Mouse (Mus musculus) embryonic facial prominence, embryonic 12.5 days (tissue): ENCODE results near the gene Pwp2. TPM values are rescaled to one million over a fixed set of nuclear protein-coding genes. Genes with fewer than 3 reads are reported as not detected.

Experiments used
- ATAC-seq: fragments of 200-750 bp; cut with Nextera tagmentation; 2 replicates; pipeline ENCODE4 v1.8.0; 2017; ENCODE audit not compliant: insufficient number of reproducible peaks, insufficient read depth, low FRiP score, low TSS enrichment
- H3K27ac ChIP-seq: fragments of 300-500 bp; sonication (generic); 2 replicates; pipeline ENCODE4 v1.5.1; 2016; ENCODE audit warnings: mild to moderate bottlenecking
- H3K27me3 ChIP-seq: fragments of 300-500 bp; sonication (generic); 2 replicates; pipeline ENCODE4 v1.6.1; 2016; ENCODE audit warnings: mild to moderate bottlenecking, moderate library complexity
- H3K36me3 ChIP-seq: fragments of 300-500 bp; sonication (generic); 2 replicates; pipeline ENCODE4 v1.6.1; 2016; ENCODE audit warnings: mild to moderate bottlenecking
- H3K4me1 ChIP-seq: fragments of 300-500 bp; sonication (generic); 2 replicates; pipeline ENCODE4 v1.6.1; 2016
- H3K4me2 ChIP-seq: fragments of 300-500 bp; sonication (generic); replicated peaks from 2 replicates; pipeline ENCODE4 v1.6.1; 2016; ENCODE audit warnings: mild to moderate bottlenecking, moderate library complexity
- H3K4me3 ChIP-seq: fragments of 300-500 bp; sonication (generic); 2 replicates; pipeline ENCODE4 v1.5.1; 2016; ENCODE audit warnings: mild to moderate bottlenecking
- H3K9ac ChIP-seq: fragments of 300-500 bp; sonication (generic); 2 replicates; pipeline ENCODE4 v1.6.1; 2016; ENCODE audit warnings: mild to moderate bottlenecking, moderate library complexity
- H3K9me3 ChIP-seq: fragments of 300-500 bp; sonication (generic); 2 replicates; pipeline ENCODE4 v1.6.1; 2016; ENCODE audit warnings: mild to moderate bottlenecking, moderate library complexity
- WGBS: fragments of 180-500 bp; shearing (Covaris S2); methylation state at CpG from one replicate; pipeline ENCODE4 v1.1.7; 2016; 5-methylcytosine and 5-hydroxymethylcytosine counted together
- polyA plus RNA-seq: library from polyadenylated mRNA; unstranded; fragments of >200 nt; fragmentation: Nextera tagmentation; extraction: Ambion mirVana; gene quantifications from 2 replicates; pipeline ENCODE4 v1.2.1, GENCODE M21; 2016

Gene Pwp2
- polyA plus RNA-seq: 24.2 and 27.0 TPM in 2 replicates

DNA sequence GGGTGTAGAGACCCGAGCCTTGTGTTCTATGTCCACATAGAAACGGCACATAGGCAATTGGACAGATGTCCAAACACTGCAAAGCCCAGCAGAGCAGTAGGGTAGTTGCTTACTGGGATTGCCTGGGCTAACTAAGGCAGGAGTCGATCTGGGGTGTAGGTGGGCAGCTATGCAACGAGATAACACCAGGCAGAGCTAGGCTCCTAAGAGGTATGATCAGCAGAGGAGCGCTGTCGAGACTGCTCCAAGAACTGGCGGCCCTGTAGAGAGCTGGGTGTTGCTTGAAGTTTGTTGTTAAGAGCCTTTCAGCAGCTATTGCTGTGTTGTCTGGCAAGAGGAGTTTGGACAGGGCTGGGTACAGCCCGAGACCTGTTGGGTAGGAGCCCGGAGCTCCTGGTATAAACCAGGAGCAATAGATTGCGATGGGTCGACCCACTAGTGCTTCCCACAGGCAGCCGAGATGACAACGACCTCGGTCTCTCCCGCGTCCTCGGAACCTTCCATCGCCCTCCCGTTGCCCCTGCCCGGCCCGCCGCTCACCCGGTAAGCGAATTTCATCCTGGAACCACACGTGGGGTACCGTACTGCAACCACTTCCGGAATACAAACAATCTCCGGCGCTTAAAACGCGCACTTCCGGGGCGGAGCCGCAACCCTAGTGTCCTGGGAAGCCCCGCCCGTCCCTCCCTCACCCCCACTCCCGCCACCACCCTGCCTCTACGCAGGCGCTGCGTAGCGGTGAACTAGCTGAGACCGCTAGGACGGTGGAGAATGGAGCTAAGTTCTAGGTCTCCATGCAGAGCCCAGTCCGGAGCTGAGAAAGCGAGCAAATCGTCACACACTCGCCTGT lies at the start of gene Pwp2:
TSS of gene Pwp2 (minus strand) at position 619 of the 850 bp plus-strand sequence.
- Histone ChIP-seq H3K27ac (peak within 1 kb of the TSS; percentile 73), H3K9ac (peak within 1 kb of the TSS; percentile 56), H3K36me3 (peaks cover 62% of the 10 kb centered on the region), H3K4me3 (peak within 1 kb of the TSS; percentile 76), H3K4me1 (peaks cover 8% of the 10 kb centered on the region), H3K9me3 (no peaks in the 10 kb centered on the region), H3K27me3 (no peaks in the 10 kb centered on the region), H3K4me2 (peak within 1 kb of the TSS; percentile 93)
- peak; percentile 93 for ATAC-seq
- 2% methylated on average over 47 of the region's 47 CpGs for WGBS

- Histone ChIP-seq H3K4me2 (no peak overlapping the region), H3K4me3 (no peak overlapping the region), H3K9me3 (no peaks in the 10 kb centered on the region), H3K9ac (no peak overlapping the region), H3K36me3 (no peaks in the 10 kb centered on the region), H3K4me1 (no peaks in the 10 kb centered on the region), H3K27ac (no peak overlapping the region), H3K27me3 (no peaks in the 10 kb centered on the region)
- ATAC-seq: no peak
- WGBS: 92% methylated on average over 6 of the region's 6 CpGs
Observed at GRCm38 (mm10) chr10:78233756-78234155, 48.8 kb upstream of the Pwp2 start.

GRCm38 (mm10) chr10:78233161-78233560 lies 48.2 kb upstream of the Pwp2 start:
- H3K27me3 ChIP-seq: no peaks in the 10 kb centered on the region
- 89% methylated on average over 5 of the region's 5 CpGs for WGBS
- ATAC-seq: no peak
- no peak overlapping the region for H3K4me3 ChIP-seq
- H3K4me2 ChIP-seq: no peak overlapping the region
- no peaks in the 10 kb centered on the region for H3K9me3 ChIP-seq
- H3K9ac ChIP-seq: no peak overlapping the region
- peaks cover 6% of the 10 kb centered on the region; the same call in 1 of the 2 replicates for H3K36me3 ChIP-seq
- no peak overlapping the region for H3K27ac ChIP-seq
- H3K4me1 ChIP-seq: no peaks in the 10 kb centered on the region

GRCm38 (mm10) chr10:78232301-78232980 lies 47.5 kb upstream of the Pwp2 start:
- H3K4me2 ChIP-seq: no peak overlapping the region
- peaks cover 10% of the 10 kb centered on the region; the same call in 1 of the 2 replicates for H3K36me3 ChIP-seq
- H3K9me3 ChIP-seq: no peaks in the 10 kb centered on the region
- 81% methylated on average over 4 of the region's 4 CpGs for WGBS
- no peaks in the 10 kb centered on the region for H3K27me3 ChIP-seq
- H3K27ac ChIP-seq: no peak overlapping the region
- no peak for ATAC-seq
- no peak overlapping the region for H3K4me3 ChIP-seq
- no peak overlapping the region for H3K9ac ChIP-seq
- H3K4me1 ChIP-seq: no peaks in the 10 kb centered on the region

GRCm38 (mm10) chr10:78228560-78228928 lies 43.6 kb upstream of the Pwp2 start:
- H3K27me3 ChIP-seq: no peaks in the 10 kb centered on the region
- H3K4me2 ChIP-seq: no peak overlapping the region
- no peak overlapping the region for H3K9ac ChIP-seq
- H3K27ac ChIP-seq: no peak overlapping the region
- no peaks in the 10 kb centered on the region for H3K4me1 ChIP-seq
- no peak overlapping the region for H3K4me3 ChIP-seq
- no peaks in the 10 kb centered on the region for H3K9me3 ChIP-seq
- no peak for ATAC-seq
- 91% methylated on average over 5 of the region's 5 CpGs for WGBS
- peaks cover 21% of the 10 kb centered on the region; the same call in 1 of the 2 replicates for H3K36me3 ChIP-seq

GRCm38 (mm10) chr10:78227875-78228559 lies 43.1 kb upstream of the Pwp2 start:
- no peak overlapping the region for H3K4me3 ChIP-seq
- ATAC-seq: no peak
- H3K27ac ChIP-seq: no peak overlapping the region
- H3K27me3 ChIP-seq: no peaks in the 10 kb centered on the region
- H3K36me3 ChIP-seq: peaks cover 21% of the 10 kb centered on the region; the same call in 1 of the 2 replicates
- 85% methylated on average over 8 of the region's 8 CpGs for WGBS
- H3K9ac ChIP-seq: no peak overlapping the region
- no peak overlapping the region for H3K4me2 ChIP-seq
- H3K9me3 ChIP-seq: no peaks in the 10 kb centered on the region
- no peaks in the 10 kb centered on the region for H3K4me1 ChIP-seq

GRCm38 (mm10) chr10:78224136-78224535 lies 39.2 kb upstream of the Pwp2 start:
- no peaks in the 10 kb centered on the region for H3K9me3 ChIP-seq
- H3K4me3 ChIP-seq: no peak overlapping the region
- no peak overlapping the region for H3K4me2 ChIP-seq
- no peaks in the 10 kb centered on the region for H3K27me3 ChIP-seq
- no peak overlapping the region for H3K9ac ChIP-seq
- no peak for ATAC-seq
- WGBS: 88% methylated on average over 6 of the region's 6 CpGs
- peaks cover 48% of the 10 kb centered on the region for H3K36me3 ChIP-seq
- no peak overlapping the region for H3K27ac ChIP-seq
- no peaks in the 10 kb centered on the region for H3K4me1 ChIP-seq

DNA sequence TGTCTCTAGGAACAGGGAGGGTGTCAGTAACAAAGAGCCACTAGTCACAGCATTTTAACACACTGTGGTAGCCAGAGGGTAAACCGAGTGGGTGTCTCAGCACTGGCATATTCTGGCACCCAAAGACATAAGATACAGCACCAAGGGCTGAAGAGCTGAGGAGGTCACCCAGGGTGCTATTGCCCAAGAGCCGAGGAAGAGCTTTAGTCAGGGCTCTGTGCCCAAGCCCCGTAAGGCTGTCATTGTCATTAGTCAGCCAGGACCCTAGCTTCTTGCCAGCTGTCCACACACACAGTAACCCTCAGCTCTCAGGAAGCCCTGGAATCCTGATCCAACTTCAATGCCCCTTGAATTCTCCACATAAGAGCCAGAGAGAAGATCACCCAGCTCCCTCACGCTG lies 38.0 kb upstream of the Pwp2 start:
- no peaks in the 10 kb centered on the region for H3K4me1 ChIP-seq
- H3K27me3 ChIP-seq: no peaks in the 10 kb centered on the region
- no peak overlapping the region for H3K4me2 ChIP-seq
- WGBS: 79% methylated on average over 4 of the region's 4 CpGs
- H3K9ac ChIP-seq: no peak overlapping the region
- ATAC-seq: no peak
- no peak overlapping the region for H3K4me3 ChIP-seq
- H3K27ac ChIP-seq: no peak overlapping the region
- no peaks in the 10 kb centered on the region for H3K9me3 ChIP-seq
- H3K36me3 ChIP-seq: peaks cover 52% of the 10 kb centered on the region

DNA sequence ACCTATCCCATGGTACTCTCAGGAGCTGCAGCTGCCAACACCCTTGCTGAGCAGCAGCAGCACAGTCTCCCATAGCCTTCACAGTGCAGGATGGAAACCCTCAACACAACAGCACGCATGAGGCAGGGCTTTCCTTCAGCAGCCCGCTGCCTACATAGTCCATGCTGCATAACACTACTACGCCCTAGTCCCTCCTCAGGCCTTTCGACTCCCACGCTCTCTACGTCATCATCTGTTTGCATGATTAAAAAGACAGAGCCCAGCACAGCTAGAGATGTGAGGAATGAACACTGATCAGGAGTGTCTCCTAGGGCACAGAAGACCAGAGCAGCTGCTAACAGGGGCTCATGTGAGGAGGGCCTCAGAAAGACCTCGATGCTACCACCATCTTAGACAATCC lies 36.4 kb upstream of the Pwp2 start:
- no peak overlapping the region for H3K9ac ChIP-seq
- H3K4me3 ChIP-seq: no peak overlapping the region
- H3K36me3 ChIP-seq: peaks cover 59% of the 10 kb centered on the region

GRCm38 (mm10) chr10:78219528-78219927 lies 34.6 kb upstream of the Pwp2 start:
- WGBS: 87% methylated on average over 1 of the region's 1 CpGs
- H3K9ac ChIP-seq: no peak overlapping the region
- no peak overlapping the region for H3K4me2 ChIP-seq
- H3K27ac ChIP-seq: no peak overlapping the region
- no peaks in the 10 kb centered on the region for H3K27me3 ChIP-seq
- no peaks in the 10 kb centered on the region for H3K9me3 ChIP-seq
- H3K4me1 ChIP-seq: no peaks in the 10 kb centered on the region
- peaks cover 69% of the 10 kb centered on the region for H3K36me3 ChIP-seq
- H3K4me3 ChIP-seq: no peak overlapping the region
- no peak for ATAC-seq

More for the DNA sequence above, 36.4 kb upstream of the Pwp2 start:
- no peak overlapping the region for H3K4me2 ChIP-seq
- H3K9me3 ChIP-seq: no peaks in the 10 kb centered on the region
- 92% methylated on average over 7 of the region's 7 CpGs for WGBS
- no peaks in the 10 kb centered on the region for H3K4me1 ChIP-seq
- no peak overlapping the region for H3K27ac ChIP-seq
- ATAC-seq: no peak
- H3K27me3 ChIP-seq: no peaks in the 10 kb centered on the region

- Histone ChIP-seq H3K27ac (no peak overlapping the region), H3K9me3 (no peaks in the 10 kb centered on the region), H3K9ac (no peak overlapping the region), H3K27me3 (no peaks in the 10 kb centered on the region), H3K36me3 (peaks cover 78% of the 10 kb centered on the region), H3K4me3 (no peak overlapping the region), H3K4me1 (no peaks in the 10 kb centered on the region), H3K4me2 (no peak overlapping the region)
- no peak for ATAC-seq
- 88% methylated on average over 6 of the region's 6 CpGs for WGBS
Observed at GRCm38 (mm10) chr10:78218576-78218975, 33.6 kb upstream of the Pwp2 start.
